Mouse (Mus musculus) lung, postnatal 0 days (tissue): ENCODE measurements around the gene Hbb-bs.

Experiments
- CTCF ChIP-seq: IDR thresholded peaks from 2 replicates; pipeline ENCODE4 v1.5.1; 2016; ENCODE audit warnings: antibody characterized with exemption, mild to moderate bottlenecking
- EP300 ChIP-seq: IDR thresholded peaks from 2 replicates; pipeline ENCODE4 v1.6.1; 2016; ENCODE audit warnings: antibody characterized with exemption, mild to moderate bottlenecking, control low read depth

GRCm38 (mm10) chr7:103843034-103843433 lies 15.1 kb upstream of the Hbb-bs start, which contains the start of gene Hbb-bh1:
- TF ChIP-seq CTCF (no peak), EP300 (no peak)
